Mouse (Mus musculus) Muller cell, postnatal 12 days (primary cell): Measurements from ENCODE around the gene Myo3b.

ENCODE experiments used
- DNase-seq: peaks from one replicate; pipeline ENCODE4 v3.0.0-alpha.2; 2015; ENCODE audit errors: inconsistent ontology term

The Myo3b gene

GRCm38 (mm10) chr2:70352435-70353165, 313.7 kb downstream of the Myo3b start:
- no peak for DNase-seq

- DNase-seq = no peak
Observed at GRCm38 (mm10) chr2:70354056-70354455, 315.1 kb downstream of the Myo3b start.

DNA sequence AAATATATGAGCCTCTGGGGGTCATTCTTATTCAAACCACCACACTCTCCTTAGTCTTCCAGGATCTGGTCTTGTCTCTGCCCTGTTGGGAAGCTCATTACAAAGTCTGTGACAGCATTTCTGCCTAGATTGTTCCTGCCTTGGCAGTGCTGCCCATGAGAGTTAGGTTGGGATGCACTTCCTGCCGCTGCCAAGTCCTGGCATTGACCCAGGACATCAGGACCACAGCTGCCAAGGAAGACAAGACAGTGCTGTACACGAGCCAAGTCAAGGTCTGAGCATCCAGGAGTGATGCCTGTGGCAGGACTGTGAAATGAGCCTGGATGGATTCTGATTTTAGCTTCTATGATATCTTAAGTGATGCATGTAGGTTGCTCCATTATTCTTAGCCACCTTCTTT, 316.1 kb downstream of the Myo3b start:
- no peak for DNase-seq

DNA sequence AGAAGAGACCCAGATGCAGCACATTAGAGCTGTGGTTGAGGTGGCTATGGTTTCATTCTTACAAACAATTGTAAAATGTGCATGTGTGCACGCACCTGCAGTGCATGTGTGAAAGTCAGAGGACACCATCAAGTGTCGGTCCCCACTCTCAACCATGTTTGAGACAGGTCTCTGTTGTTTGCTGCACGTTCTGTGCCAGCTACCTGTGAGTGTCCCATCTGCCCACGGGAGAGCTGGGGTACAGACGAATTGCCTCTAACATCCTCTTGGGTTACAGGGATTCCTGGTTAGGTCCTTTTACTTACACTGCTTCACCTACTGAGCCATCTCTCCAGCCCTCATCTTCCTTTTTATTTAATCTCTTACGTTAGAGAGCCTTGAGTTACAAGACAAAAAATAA, 330.5 kb downstream of the Myo3b start:
- DNase-seq = no peak

- no peak for DNase-seq
Observed at GRCm38 (mm10) chr2:70379341-70379740, 340.4 kb downstream of the Myo3b start.

GRCm38 (mm10) chr2:70379939-70380338, 341.0 kb downstream of the Myo3b start:
- DNase-seq = no peak

DNA sequence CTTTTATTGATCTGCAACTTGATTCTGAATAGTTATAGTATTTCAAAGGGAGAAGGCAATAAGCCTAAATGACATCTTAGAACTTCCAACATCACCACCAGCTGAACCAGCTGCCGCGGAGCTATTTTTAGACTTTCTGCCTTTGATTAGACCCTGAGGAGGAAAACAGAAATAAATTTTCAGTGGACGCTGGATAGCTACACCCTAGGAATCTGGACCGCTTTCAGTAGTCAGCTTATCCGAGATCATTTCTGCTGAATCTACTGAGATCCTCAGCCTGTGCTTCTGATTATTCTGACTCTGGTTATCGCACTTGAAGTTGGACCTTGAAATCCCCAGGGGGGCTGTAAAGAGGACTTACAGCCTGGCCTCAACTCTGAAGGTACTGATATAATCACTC, 349.7 kb downstream of the Myo3b start:
- DNase-seq = no peak

GRCm38 (mm10) chr2:70389162-70389561, 350.2 kb downstream of the Myo3b start:
- no peak for DNase-seq

DNA sequence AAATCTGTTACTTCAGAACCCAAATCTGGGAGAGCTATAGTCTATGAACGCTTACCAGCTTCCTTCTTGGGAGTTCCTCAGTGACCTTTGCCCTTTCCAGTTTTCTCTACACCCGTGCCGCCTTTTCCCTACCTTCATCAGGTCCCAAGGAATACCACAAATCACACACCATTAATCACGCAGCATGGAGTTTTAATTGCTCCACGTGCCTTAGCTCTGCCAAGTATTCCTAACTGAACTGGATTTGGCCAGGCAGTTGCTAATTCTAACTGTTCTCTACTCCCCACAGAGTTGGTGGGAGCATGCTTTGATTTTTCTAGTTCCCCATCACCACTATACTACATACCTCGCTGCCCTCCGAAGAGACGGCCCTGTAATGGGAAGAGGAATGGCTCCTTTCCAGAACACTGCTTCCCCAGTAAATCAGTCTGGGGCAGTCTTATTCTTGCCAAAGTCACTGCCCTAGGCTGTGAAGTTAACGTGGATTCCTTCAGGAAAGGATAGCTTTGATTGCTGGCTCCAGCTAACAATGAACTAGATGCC, 358.9 kb downstream of the Myo3b start:
- DNase-seq = peak; percentile 68

DNA sequence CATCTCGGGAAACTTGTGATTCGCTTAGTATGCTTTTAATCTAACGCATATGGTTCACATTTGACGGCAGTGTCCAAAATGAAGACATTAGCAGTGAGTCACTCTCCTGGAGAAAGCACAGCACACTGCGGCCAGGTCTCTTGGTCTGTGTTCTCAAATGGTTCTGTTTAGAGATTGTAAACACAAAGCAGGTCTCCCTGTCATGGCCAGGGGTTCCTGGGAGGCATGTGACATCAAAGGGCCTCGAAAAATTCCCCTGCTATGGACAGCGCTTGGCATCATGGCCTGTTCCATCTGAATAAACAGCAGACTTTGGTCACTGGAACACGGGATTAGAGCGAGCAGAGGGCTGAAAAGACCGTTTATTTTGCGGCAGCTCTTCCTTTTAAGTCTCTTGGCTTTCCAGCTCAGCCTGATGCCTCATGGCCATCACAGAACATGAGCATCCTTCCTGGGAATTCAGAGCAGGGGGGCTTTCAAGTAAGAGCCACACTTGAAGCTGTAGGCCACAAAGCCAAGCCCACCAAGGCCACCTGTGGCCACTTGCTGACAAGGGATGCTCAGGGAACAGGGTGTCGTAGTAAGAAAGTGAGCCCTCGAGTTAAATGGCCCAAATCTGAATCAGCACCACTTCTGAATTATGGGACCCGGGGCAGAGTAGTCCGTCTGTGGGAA, 360.7 kb downstream of the Myo3b start:
- DNase-seq = no peak

GRCm38 (mm10) chr2:70400321-70400720, 361.4 kb downstream of the Myo3b start:
- DNase-seq = no peak

DNA sequence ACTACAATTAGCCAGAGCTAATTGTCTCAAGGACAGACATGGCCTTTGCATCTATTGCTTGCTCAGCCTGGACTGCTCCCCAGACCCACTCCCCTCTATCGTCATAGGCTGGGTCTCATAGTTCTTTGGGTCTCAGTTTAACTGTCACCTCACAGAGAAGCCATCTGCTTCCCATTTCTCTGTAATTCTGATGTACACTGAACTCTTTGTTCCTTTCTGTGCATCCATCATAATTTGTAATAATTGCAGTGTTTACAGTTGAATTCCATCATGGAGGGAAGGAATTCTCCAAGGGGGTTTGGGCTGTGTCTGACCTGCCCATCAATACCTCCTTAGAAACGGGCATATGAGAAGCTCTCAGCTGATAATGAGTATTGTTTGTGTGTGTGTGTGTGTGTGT, 365.4 kb downstream of the Myo3b start:
- DNase-seq = peak; percentile 17

DNA sequence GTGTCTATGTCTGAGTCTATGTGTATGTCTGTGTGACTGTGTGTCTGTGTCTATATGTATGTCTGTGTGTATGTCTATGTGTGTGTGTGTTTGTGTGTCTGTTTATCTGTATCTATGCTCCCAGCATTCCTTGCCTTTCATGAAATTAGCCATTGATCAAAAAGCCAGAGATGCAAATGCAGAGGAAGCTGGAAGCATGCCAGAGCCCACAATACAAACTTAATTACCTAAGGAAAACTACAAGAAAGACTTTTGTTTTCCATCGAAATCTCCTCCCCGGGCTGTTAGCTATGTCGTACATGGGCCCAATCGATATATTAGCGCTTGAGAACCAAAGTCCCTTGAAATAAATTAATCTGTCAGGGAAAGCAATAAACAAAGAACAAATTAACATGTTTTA, 367.9 kb downstream of the Myo3b start:
- no peak for DNase-seq

DNA sequence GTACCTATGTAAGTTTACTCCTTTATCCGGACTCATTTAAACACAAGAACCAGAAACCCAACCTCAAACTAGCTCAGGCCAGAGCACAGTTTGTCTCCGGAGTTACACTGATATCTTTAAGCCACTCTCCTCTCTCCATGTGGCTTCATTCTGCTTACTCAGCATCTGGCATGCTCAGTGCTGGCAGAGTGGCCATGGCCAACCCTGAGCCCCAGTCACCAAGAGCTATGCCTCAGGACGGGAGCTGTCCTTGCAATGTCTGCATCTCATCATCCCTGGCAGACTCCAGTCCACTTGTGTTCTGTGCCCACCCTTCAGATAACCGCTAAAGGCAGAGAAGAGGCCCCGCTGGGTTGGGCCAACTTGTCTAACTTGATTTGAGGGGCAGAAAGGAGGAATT, 368.8 kb downstream of the Myo3b start:
- DNase-seq = no peak

DNA sequence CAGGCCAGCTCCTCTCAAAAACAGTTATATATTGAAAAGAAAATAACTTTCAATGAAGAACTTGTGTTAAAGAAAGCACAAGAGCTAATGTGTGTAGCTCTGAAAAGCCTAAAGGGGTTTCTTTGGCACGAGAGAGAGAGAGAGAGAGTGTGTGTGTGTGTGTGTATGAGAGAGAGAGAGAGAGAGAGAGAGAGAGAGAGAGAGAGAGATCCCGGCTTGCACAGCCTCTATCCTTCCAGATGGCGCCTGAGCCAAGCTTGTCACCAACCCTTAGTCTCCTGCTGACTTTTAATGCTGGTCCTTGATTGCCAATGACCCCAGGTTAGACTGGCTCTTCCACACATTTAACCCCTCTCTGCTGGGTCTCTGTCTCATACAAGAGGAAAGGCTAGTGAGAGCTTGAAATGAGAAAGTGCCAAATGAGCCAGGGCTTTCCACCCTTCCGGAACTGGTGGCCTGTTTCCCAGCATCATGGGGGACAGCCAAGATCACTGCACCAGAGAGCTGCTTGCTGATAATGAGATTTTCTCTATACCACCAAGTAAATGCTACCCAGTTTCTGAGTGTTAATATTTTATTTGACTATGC, 371.5 kb downstream of the Myo3b start:
- no peak for DNase-seq

DNA sequence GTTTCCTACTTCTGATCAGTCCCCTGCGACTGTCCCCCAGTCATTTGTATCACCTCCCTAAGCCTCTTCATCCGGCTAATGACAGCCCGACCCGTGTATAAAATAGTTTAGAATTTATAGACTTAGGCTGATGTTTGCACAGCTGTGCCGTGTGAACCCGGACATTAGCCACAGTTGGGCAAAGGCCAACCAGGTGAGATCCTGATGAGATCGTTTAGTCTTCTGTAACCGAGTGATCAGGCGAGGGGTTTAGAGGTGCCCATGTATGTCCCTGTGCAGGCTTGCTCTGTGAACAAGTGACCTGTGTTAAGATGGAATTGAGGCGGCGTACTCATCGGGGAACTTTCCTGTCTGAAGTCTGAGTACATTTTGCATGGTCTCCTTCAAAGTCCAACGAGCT, 373.4 kb downstream of the Myo3b start:
- no peak for DNase-seq

- DNase-seq = no peak
Observed at GRCm38 (mm10) chr2:70414386-70414785, 375.5 kb downstream of the Myo3b start.

- DNase-seq = no peak
Observed at GRCm38 (mm10) chr2:70415521-70415920, 376.6 kb downstream of the Myo3b start.

- no peak for DNase-seq
Observed at GRCm38 (mm10) chr2:70419336-70419735, 380.4 kb downstream of the Myo3b start.

- no peak for DNase-seq
Observed at GRCm38 (mm10) chr2:70421144-70421874, 382.4 kb downstream of the Myo3b start.

- no peak for DNase-seq
Observed at GRCm38 (mm10) chr2:70425611-70426010, 386.7 kb downstream of the Myo3b start.

GRCm38 (mm10) chr2:70443035-70443434, 404.1 kb downstream of the Myo3b start:
- DNase-seq = no peak
